Mouse (Mus musculus) G1E (cell line): ENCODE results near the gene Socs7.

Experiments
- CTCF ChIP-seq: IDR thresholded peaks from 2 replicates; pipeline ENCODE4 v1.5.1; 2012; ENCODE audit warnings: low read depth, low read length, inconsistent platforms, mixed read lengths
- GATA1 ChIP-seq: IDR thresholded peaks from 2 replicates; pipeline ENCODE4 v1.6.1; 2012; ENCODE audit warnings: borderline replicate concordance, low read length, inconsistent platforms, mixed read lengths

DNA sequence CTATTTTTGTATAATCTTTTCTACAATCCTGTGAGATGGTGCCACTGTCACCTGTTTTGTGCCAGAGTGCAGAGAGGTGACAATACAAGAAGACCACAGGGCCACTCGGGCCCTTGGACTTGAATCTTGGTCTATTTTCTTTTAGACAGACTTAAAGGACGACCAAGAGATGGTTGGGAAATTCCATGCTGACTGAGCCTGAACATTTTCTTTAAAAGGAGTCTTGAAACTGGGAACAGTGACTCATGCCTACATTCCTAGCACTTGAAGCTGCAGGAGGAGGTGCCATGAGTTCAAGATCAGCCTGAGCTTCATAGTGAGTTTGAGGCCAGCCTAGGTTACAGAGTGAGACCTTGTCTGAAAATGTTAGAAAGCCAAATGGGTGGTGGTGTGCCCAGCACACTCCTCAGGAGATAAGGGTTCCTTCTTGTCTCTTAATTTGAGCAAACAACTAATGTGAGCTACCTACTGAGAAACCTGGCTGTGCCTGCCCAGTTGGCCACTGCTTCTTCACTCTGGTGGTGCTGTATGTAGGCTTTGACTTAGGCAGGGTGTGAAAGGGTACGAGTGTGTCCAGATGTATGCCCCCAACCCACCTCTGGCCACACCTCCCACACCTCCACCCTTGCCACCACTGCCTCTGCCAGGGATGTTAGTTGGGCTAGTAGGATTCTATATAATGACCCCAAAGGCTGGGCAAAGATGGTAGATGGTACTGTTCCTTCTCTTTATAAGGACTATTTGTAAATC lies 39.5 kb downstream of the Socs7 start:
- TF ChIP-seq CTCF (no peak), GATA1 (no peak)
